Mouse (Mus musculus) embryo, embryonic 10 days (tissue): ENCODE data around the gene Cckar.

Experiments used
- DNase-seq: peaks from one replicate; pipeline ENCODE4 v3.0.0-alpha.2; 2015; ENCODE audit warnings: low spot score

The Cckar gene

DNA sequence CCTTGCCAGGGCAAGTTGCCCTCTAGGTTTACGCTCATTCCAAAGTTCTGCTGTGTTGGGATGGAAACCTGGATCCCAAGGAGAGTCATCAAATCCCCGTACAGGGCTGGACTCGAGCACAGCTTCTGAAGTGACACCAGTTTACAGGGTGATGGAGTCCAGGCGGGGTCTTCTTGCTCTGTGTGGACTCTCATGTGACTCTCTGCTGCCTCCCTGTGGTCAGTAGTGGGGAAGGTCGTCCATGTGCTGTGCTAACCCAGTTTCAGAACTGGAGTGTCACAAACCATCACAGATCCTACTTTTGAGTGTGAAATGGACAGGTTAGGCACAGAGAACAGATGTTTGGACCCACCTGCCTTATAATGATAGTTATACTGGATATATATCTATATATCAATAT lies 35.2 kb downstream of the Cckar start:
- DNase-seq, result peak; percentile 94

GRCm38 (mm10) chr5:53671507-53671906 lies 36.0 kb downstream of the Cckar start:
- DNase-seq, result no peak

DNA sequence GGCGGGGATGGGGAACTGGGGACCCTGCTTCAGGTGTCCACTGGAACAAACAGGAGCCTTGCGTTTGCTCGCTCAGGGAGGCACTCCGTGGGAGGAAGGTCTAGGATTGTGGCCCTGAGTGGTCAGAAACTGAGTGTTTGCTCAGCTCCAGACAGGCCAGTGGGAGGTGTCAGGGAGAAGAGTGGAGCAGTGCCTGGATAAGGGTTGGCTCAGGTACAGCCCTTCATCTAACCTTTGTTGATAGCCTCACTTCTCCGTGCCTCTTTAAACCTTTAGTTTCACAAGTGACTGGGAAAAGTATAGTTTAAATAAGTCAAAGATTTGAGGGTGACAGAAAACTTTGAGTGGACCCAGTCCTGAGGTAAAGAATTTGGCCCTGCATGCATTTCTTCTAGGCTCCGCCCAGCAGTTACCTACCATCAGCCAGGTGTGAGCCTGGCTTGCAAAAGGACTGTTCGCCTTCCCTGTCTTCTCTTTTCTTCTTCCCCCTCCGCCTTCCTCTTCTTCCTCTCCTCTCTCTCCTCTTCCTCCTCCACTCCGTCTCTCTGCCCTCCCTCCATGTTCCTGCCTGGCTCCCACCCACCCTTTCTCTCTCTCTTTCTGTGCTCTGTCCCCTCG lies 37.1 kb downstream of the Cckar start:
- no peak for DNase-seq

GRCm38 (mm10) chr5:53668021-53668420 lies 39.5 kb downstream of the Cckar start:
- DNase-seq, result no peak

DNA sequence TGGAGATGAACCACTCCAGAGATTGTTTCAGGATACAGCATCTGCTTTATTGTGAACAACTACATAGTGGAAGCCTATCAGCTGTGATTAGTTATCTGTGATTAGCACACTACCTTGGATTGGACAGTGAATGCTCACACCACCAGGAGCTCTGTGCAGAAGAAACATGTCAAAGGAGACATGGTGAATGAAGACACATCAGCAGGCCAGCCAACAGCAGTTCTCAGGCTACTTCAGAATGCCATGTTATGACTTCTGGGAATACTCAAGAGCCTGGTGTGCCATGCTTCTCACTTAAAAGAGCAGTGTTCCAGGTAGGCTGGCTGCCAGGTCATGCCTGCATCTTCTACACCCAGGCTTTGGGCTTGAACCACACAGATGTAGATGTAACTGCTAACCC lies 43.8 kb downstream of the Cckar start:
- no peak for DNase-seq

- DNase-seq, result no peak
Measured at GRCm38 (mm10) chr5:53662413-53662812, 45.1 kb downstream of the Cckar start.

DNA sequence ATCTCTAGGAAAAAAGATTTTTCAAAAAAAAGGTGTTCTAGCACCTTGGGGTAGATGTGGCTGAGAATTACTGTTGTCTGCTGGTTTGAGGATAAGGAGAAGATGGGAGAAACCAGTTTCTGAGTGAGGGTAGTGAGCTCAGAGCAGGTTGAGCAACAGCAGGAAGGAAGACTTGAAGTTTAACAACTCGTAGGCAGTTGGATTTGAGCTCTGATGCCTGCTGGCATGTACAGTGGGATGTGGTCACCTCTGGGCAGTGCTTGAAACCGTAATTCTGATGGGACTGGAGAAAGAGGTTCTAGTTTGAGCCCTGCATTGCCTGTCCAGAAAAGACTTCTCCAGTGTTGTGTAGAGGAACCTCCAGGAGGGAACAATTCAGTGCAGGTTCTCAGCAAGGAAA lies 46.0 kb downstream of the Cckar start:
- DNase-seq, result no peak

DNA sequence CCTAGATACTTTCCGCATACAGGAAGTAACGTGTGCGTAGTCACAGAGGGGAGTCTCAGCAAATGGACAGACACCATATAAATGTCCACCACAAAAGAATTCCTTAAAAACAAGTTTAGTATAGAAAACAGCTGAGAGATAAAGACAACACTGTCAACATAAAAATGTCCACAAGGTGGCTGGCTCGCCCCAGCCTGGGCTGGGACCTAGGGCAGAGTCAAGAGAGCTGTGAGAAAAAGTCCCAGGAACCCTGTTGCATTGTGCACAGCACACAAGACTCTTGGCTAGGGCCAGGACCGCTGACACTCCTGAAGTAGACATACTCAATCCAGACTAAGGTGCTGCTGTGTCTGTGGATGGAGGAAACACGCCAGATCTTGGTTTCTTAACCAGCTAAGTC lies 49.6 kb downstream of the Cckar start:
- DNase-seq, result peak; percentile 24

GRCm38 (mm10) chr5:53656596-53656995 lies 50.9 kb downstream of the Cckar start:
- no peak for DNase-seq
